Mouse (Mus musculus) stomach, embryonic 16.5 days (tissue): Measurements from ENCODE around the gene Vangl1. TPM values are rescaled to one million over a fixed set of nuclear protein-coding genes. Genes with fewer than 3 reads are reported as not detected.

Experiments used
- ATAC-seq: fragments of 200-750 bp; cut with Nextera tagmentation; 2 replicates; pipeline ENCODE4 v1.8.0; 2017; ENCODE audit warnings: moderate number of reproducible peaks, moderate TSS enrichment; ENCODE audit not compliant: insufficient read depth, low FRiP score
- H3K27ac ChIP-seq: fragments of 300-500 bp; sonication (generic); 2 replicates; pipeline ENCODE4 v1.5.1; 2014; ENCODE audit warnings: low read length
- H3K27me3 ChIP-seq: fragments of 300-500 bp; sonication (generic); 2 replicates; pipeline ENCODE4 v1.6.1; 2014; ENCODE audit warnings: low read length, control low read depth, mixed read lengths; ENCODE audit not compliant: control insufficient read depth, insufficient read depth
- H3K36me3 ChIP-seq: fragments of 300-500 bp; sonication (generic); 2 replicates; pipeline ENCODE4 v1.6.1; 2014; ENCODE audit warnings: low read length; ENCODE audit not compliant: control insufficient read depth, insufficient read depth
- H3K4me1 ChIP-seq: fragments of 300-500 bp; sonication (generic); 2 replicates; pipeline ENCODE4 v1.6.1; 2014; ENCODE audit warnings: low read length, control low read depth, mixed read lengths; ENCODE audit not compliant: control insufficient read depth, insufficient read depth
- H3K4me2 ChIP-seq: fragments of 300-500 bp; sonication (generic); 2 replicates; pipeline ENCODE4 v1.6.1; 2014; ENCODE audit warnings: low read depth, low read length, mixed read lengths
- H3K4me3 ChIP-seq: fragments of 300-500 bp; sonication (generic); replicated peaks from 2 replicates; pipeline ENCODE4 v1.5.1; 2014; ENCODE audit warnings: mild to moderate bottlenecking, low read length
- H3K9ac ChIP-seq: fragments of 300-500 bp; sonication (generic); 2 replicates; pipeline ENCODE4 v1.6.1; 2014; ENCODE audit warnings: low read length
- H3K9me3 ChIP-seq: fragments of 300-500 bp; sonication (generic); replicated peaks from 2 replicates; pipeline ENCODE4 v1.6.1; 2016; ENCODE audit warnings: low read length, control low read depth; ENCODE audit not compliant: control insufficient read depth
- WGBS: fragments of 180-500 bp; shearing (Covaris S2); extraction: QIAGEN DNeasy Blood & Tissue Kit; methylation state at CpG from one replicate; pipeline ENCODE4 v1.1.7; 2014; 5-methylcytosine and 5-hydroxymethylcytosine counted together
- polyA plus RNA-seq: library from polyadenylated mRNA; unstranded; fragments of >200 nt; fragmentation: Nextera tagmentation; extraction: Ambion mirVana; gene quantifications from 2 replicates; pipeline ENCODE4 v1.2.1, GENCODE M21; 2015

Vangl1 gene
- polyA plus RNA-seq, 1 experiment from 2014 or later, result 30.7 TPM

DNA sequence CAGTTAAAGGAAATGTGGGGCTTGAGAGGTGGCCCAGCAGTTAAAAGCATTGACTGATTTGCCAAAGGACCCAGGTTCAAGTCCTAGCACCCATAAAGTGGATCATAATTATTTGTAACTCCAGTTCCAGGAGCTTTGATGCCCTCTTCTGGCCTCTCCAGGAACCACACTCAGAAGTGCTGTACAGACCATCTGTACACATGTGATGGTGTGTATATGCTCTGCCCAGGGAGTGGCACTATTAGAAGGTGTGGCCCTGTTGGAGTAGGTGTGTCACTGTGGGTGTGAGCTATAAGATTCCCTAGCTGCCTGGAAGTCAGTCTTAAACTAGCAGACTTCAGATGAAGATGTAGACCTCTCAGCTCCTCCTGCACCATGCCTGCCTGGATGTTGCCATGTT lies 83.5 kb downstream of the Vangl1 start:
- no peak for ATAC-seq
- Histone ChIP-seq H3K4me2 (no peak overlapping the region), H3K36me3 (no peaks in the 10 kb centered on the region), H3K4me3 (no peak overlapping the region), H3K9ac (no peak overlapping the region), H3K9me3 (no peaks in the 10 kb centered on the region), H3K4me1 (no peaks in the 10 kb centered on the region), H3K27ac (no peak overlapping the region), H3K27me3 (no peaks in the 10 kb centered on the region)

DNA sequence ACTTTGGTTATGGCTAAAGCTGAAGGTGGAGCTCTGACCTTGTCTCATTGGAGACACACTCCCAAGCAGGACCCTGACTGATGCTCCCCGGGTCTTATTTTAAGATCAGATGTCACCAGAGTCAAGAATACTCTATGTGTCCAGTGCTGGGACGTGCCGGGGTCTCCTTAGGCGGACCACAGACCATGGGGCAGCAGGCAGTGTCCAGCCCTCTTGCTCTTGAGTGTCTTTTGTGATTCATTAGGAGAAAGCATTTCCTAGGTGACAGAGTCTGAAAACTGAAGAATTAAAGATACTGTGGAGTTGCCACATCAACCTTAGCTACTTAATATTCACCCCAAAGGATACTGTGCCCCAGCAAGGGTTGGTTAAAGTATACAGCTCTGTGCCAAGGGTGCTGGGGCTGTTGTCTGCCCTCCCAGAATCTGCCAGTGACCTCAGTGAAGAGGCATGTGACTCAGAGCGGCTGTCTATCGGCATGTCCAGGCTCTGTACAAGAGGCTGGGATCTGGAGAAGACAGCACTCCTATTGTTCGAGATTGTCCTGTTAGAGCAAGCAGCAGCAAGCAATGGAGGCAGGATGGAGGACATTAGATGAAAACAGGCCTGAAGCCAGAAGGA lies 92.4 kb downstream of the Vangl1 start:
- Histone ChIP-seq H3K27ac (no peak overlapping the region), H3K4me1 (no peaks in the 10 kb centered on the region), H3K4me2 (no peak overlapping the region), H3K36me3 (no peaks in the 10 kb centered on the region), H3K9me3 (no peaks in the 10 kb centered on the region), H3K4me3 (no peak overlapping the region), H3K9ac (no peak overlapping the region), H3K27me3 (no peaks in the 10 kb centered on the region)
- WGBS, result 75% methylated on average over 7 of the region's 7 CpGs
- ATAC-seq, result no peak

- 65% methylated on average over 3 of the region's 3 CpGs for WGBS
- no peak for ATAC-seq
- no peaks in the 10 kb centered on the region for H3K27me3 ChIP-seq
- no peaks in the 10 kb centered on the region for H3K36me3 ChIP-seq
- peaks cover 3% of the 10 kb centered on the region; the same call in 1 of the 2 replicates for H3K4me1 ChIP-seq
- no peak overlapping the region for H3K4me3 ChIP-seq
- no peak overlapping the region for H3K27ac ChIP-seq
- H3K9me3 ChIP-seq, result no peaks in the 10 kb centered on the region
- no peak overlapping the region for H3K9ac ChIP-seq
- H3K4me2 ChIP-seq, result no peak overlapping the region
Measured at GRCm38 (mm10) chr3:102108201-102108600, 96.3 kb downstream of the Vangl1 start.

GRCm38 (mm10) chr3:102103811-102104565 lies 100.5 kb downstream of the Vangl1 start:
- Histone ChIP-seq H3K27me3 (no peaks in the 10 kb centered on the region), H3K4me2 (no peak overlapping the region), H3K4me1 (peaks cover 3% of the 10 kb centered on the region; the same call in 1 of the 2 replicates), H3K4me3 (no peak overlapping the region), H3K9me3 (no peaks in the 10 kb centered on the region), H3K9ac (no peak overlapping the region), H3K27ac (no peak overlapping the region), H3K36me3 (no peaks in the 10 kb centered on the region)
- ATAC-seq, result no peak
- 56% methylated on average over 9 of the region's 9 CpGs for WGBS

Other genes with a start within 250 kb of the Vangl1 start
- gene Nhlh2, start 194.6 kb downstream of the Vangl1 start, polyA plus RNA-seq, result not detected in 2 replicates
- gene Casq2, start 118.3 kb downstream of the Vangl1 start, polyA plus RNA-seq, result 3.9 and 45.9 TPM in 2 replicates